Mouse (Mus musculus): ENCODE data around the gene Sspo.

Sspo gene

DNA sequence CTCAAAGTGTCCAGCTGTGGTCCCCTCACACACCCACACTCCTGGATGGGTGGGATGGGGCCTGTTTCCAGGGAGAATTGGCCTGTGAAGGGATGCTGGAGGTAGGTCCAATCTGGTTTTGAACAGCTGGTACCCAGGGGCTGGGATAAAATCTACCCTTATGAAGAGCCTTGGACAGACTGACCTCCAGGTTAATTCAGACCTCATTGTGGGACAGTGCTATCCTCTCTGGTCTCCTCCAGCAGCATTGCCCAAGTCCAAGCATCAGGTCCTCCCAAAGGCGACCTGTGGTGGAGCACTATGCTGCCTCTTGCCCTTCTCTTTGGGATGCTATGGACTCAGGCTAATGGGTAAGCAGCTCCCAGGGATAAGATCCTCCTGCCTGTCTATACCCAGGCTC, at the start of gene Sspo:
Gene Sspo, plus strand, starts transcription at position 301 of the 400 bp plus-strand sequence.
- no peak for DNase-seq (ENCODE audit: low read depth in 1 of 2, low spot score in 2 of 2)

DNA sequence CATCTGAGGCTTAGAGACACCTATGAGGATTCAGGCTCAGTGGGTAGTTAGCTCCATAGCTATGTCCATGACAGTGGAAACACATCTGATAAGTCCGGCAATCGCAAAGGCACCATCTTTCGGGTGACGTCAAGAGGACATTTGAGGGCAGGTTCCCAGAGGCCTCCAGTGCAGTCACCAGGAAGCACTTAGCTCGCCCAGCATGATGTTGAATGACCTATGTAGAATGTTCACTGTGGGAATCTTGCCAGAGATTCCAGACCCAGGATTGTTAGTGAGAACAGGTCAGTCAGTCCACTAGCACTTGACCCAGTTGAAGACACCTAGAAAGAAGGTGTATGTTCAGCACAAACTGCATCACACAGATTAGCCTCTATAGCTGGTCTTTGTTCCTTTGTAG, 48.1 kb upstream of the Sspo start:
- no peak for DNase-seq (ENCODE audit: low read depth in 1 of 2, low spot score in 2 of 2)

DNA sequence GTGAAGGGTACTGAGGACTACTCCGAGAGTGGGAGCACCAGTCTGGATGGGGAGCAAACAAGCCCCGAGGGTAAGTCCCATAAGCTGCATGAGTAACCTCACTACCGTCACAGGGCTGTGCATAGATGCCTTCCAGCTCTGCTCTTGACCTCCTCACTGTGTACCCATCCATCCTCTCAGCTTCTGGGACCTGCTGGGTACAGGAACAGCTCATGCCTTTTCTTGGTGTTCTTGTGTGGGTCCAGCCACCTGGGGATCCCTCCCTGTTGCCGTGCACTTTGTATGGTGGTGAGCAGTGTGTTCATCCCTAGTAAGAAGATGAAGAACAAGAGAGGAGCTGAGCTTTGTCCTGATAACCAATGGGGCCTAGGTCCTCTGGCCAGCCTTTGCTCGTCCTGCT, 44.0 kb upstream of the Sspo start:
- no peak for DNase-seq (ENCODE audit: low read depth in 1 of 2, low spot score in 2 of 2)

DNA sequence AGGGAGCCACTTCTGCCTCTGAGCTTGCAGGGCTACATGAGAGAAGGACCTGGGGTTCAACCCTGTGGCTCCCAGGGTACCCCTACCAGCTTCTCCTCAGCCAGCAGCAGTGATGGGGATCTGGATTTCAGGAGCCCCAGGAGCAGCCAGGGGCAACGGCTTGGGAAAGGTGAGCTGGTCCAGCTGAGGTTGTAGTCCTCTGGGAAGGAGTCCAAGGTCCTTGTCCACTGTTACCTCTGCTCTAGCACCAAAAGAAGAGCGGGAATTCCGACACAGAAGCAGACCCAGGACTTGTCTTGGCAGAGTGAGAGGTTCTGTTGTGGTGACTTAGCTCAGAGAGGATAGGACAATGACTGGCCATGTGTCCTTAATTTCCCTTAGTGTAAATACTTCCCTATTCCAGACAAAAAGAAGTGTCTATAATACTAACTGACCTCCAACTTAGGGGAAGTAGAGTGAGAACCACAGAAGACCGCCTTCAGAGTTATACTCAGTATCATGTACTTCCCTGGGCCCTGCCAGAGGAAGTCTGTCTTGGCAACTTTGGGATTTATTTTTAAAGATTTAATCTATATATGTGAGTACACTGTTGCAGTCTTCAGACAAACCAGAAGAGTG, 38.2 kb upstream of the Sspo start:
- no peak for DNase-seq (ENCODE audit: low read depth in 1 of 2, low spot score in 2 of 2)

DNA sequence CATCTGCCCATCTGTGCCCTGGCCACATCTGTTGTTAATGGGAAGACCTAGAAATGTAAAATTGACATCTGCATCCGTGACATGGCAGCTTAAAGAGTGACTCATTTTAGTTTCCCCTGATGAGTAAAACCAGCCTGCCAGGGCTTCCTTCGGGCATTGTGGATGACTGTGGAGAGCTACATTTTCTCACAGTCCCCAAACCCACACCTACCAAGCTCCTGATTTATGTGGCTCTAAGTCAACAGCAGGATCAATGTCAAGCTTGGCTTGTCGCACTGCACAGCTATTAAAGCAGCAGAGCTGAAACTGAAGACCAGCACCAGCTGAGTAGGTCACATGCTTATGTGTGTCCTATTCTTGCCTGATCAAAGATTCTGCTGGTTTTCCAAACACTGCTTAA, 37.5 kb upstream of the Sspo start:
- no peak for DNase-seq (ENCODE audit: low read depth in 1 of 2, low spot score in 2 of 2)

DNA sequence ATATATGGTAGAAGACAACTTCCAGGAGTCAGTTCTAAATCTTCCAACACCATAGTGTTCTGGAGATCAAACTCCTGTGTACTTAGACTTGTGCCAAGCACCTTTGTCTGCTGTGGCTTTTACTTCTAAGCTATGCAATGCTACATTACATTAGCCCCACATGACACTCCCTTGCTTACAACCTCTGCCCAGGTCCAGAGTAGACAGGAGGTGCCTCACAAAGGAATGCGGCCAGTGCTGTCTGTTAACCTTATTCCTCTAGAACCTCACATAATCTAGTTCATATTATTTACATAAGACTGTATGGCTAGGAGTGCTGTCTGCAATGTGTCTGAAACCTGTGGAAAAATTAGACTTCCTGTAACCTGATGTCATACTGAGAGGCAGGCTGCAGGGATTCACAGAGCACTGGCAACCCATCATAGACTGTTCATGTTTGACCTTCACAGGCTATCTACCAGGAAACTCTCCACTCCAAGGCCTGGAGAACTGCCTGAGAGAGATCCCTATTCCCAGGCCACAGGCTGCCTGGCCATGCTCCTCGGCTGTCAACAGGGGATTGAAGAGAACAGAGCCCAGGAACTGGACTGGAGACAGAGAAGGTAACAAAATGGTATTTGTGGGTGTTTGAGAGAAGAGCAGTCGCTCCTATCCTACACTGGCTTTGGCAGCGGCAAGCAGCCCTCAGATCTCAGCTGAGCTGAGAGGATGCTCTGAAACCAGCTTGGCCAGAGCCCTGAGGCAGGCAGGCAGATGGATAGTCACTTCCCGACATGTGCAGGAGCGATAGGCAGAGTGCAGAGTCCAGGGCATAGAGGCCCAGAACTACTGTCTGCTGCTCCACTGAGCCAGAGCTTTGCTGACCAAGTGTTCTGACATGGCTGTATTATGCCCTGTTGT, 36.6 kb upstream of the Sspo start:
- no peak for DNase-seq (ENCODE audit: low read depth in 1 of 2, low spot score in 2 of 2)

DNA sequence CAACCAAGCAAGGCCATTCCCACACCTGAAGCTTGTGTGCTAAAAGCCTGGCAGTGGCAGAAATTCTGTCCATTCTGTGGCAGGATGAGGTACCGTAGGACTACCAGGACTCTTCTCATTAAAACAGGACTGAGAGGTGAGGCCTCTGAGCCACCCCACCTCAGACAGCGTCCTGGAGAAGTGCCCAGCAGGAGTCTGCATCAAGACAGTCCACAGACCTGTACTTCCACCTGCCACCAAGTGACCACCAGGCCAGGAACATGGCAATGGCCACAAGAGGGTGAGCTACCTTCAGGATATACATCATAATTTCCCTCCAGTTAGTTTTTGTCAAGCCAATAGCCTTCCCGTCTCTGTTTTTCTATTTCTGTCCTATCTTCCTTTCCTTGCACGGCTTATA, 35.9 kb upstream of the Sspo start:
- DNase-seq (ENCODE audit: low read depth in 1 of 2, low spot score in 2 of 2), result no peak

DNA sequence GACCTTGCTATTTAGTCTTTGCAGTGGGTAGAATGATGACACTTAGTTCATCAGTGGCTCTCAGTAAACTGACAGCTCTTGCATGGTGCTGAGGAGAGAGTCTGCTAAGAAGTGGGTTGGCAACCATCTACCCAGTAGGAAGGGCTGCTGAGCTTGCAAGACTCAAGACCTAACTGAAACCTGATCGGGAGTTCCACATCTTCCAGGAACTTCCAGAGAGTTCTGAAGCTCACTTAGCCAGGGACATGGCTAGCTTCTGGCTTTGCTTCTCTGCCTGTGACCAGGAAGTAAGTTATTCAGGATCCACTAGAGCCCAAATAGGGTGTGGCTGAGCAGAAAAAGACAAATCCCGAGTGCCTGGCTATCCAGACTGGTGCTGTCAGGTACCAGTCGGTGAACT, 35.4 kb upstream of the Sspo start:
- DNase-seq (ENCODE audit: low read depth in 1 of 2, low spot score in 2 of 2), result no peak

DNA sequence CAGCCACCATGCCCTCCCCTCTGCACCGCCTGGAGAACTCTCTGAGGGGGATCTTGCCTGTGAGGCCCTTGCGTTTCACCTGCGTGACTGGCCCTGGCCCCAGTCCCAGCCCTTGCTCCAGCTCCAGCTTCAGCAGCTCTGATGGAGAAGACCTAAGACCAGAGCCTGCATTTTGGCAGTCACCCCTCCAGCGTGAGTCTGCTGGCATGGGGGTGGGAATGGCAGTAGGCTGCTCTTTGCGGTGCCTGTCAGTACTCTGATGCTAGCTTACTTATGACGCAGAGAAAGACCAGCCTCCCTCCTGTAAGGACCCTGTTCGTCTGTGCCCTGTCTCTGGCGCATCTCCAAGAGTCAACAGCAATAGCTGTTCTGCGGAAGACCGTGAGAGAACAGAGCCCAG, 34.9 kb upstream of the Sspo start:
- DNase-seq (ENCODE audit: low read depth in 1 of 2, low spot score in 2 of 2), result no peak

DNA sequence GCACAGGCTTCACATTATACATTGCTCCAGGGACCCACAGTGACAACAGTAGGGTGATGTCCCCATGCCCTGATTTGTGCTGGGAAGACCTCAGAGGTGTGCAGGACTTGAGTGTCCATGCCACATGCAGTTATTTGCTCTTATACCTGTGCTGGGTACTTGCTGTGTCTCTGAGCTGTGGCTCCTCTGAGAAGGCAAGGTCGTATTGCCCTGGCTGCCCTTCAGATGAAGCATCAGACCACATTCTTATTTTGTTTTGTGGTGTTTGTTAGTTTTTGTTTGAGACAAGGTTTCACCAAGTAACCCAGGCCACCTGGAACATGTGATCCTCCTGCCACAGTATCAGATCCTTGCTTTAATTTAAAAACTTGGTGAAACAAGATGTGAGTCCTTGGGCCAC, 33.1 kb upstream of the Sspo start:
- DNase-seq (ENCODE audit: low read depth in 1 of 2, low spot score in 2 of 2), result no peak

DNA sequence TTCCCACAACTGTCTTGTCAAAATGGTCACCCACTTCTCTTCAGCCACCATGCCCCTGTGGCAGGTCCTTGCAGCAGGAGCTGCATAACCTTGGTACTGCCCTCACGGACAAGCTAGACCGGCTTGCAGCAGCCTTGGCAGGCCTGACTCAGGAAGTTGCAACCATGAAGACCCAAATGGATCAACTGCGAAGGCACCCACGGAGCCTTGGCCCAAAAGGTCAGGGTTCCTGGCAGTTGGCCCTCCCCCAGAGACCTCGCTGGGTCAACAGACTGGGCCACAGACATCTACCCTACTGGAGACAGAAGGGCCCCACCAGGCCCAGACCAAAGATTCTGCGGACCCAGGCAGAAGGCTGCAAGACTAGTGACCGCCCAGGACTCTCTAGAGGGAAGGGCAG, 32.4 kb upstream of the Sspo start:
- DNase-seq (ENCODE audit: low read depth in 1 of 2, low spot score in 2 of 2), result no peak

DNA sequence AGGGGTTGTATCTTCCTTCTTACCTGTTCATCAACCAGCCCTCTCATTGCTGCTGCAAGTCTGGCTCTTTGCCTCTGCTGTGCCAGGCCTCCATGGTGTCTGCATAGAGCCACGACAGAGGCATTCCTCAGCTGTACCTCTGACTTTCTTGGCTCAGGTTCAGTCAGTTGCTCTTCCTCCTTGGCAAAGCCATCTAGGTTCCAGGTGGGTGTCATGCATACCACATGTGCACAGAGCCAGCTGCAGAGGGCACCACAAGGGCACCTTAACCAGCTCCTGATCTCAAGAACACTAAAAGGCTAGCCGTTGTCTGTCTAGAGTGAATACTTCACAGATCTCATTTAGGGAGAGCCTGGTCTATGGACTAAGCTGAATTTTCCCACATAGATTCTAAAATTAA, 31.5 kb upstream of the Sspo start:
- no peak for DNase-seq (ENCODE audit: low read depth in 1 of 2, low spot score in 2 of 2)

DNA sequence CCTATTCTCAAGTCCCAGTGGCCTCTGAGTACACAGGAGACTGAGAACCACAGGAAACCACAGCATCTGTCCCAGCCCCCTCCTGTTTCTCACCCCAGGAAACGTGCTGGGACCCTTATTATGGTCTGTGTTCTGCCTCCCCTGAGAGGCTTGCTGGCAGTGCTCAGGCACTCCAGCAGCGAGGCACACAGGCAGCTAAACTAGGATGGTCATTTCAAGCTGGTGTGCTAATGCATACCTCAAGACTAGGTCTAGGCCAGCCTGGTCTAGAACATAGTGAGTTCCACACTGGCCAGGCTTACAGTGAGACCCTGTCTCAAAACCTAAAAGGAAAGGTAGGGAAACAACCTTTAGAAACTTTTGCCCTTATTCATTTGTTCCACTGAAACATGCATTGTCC, 27.4 kb upstream of the Sspo start:
- DNase-seq (ENCODE audit: low read depth in 1 of 2, low spot score in 2 of 2), result no peak

DNA sequence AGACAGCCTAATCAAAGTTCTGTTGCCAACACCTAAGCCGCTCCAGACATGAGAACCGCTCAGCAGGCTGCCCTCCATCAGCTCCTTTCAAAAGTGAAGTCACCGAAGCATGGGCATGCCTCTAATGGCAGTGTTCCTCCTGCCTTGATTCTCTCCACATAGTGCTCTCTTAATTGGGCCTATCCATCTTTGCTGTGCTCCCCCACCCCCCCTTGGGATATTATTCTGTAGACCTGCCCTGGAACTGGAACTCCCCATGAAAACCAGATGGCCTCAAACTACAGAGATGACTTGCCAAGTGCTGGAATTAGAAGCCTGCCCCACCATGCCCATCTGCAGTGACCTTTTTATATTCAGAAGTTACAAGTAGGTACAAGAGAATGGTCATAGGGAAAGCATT, 24.7 kb upstream of the Sspo start:
- DNase-seq (ENCODE audit: low read depth in 1 of 2, low spot score in 2 of 2), result no peak

DNA sequence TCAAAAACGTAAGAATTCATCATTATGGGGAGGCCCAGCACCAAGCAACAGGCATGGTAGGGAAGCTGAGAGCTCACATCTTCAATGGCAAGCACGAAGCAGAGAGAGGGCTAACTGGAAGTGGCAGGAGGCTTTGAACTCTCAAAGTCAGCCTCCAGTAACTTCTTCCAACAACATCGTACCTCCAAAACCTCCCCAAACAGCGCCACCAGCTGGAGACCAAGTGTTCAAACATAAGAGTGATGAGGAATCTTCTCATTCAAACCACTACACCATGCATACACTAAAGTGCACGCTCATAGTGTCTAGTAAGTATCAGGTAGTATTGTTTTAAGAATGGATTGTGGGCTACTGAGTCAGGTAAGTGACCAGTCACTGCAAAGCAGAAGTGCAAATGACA, 24.0 kb upstream of the Sspo start:
- no peak for DNase-seq (ENCODE audit: low read depth in 1 of 2, low spot score in 2 of 2)

DNA sequence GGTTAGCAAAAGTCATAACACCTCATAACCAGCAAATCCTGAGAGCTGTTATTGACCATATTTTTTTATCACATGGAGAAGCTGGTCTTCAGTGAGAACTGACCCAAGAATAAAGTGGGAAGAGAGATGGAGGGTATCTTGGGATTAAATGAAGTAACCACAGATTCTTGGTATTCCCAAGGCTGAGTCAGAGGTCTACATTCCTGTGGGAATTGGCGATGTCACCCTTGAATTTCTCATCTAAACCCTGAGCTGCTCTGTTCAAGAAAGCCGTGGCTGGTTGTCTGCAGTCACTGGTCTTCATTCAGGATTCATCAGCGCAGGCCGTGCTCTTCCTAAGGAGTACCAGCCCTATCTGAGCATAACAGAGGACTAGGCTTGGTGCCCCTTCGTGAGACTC, 21.1 kb upstream of the Sspo start:
- DNase-seq (ENCODE audit: low read depth in 1 of 2, low spot score in 2 of 2), result no peak

DNA sequence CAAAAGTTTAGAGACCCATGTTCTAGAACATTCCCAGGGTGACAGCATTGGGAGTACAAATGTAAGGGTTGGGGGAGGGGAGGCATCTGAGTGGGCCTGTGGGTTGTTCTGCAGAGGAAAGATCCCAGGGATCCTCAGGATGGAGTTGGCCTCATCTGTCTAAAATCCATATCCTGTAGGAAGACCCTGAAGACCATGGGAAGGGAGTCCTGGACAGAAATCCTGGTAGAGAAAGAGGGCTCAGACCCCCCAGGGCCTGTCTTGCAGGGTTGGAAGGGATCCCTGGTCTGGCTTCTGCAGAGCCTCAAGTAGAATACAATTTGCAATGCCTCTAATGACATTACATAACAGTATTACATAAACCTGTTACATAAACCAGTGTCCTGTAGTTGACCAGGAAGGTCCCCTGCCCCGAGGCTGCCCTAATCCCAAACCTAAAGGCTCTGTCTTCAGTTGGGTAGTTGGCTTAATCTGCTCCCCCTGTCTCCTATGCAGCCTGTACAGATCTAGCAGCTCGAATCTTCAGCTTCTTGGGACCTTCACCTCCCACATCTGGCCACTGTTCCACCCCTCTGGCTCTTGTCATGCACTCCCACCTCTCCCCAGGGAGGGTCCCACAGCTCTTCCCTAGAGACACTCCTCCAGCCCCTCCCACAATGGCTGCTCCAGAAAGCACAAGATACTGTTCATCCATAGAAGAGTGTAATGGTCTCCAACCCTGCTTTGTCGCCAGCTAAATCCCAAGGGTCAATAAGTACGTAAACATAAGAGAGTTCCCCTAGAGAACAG, 19.1 kb upstream of the Sspo start:
- DNase-seq (ENCODE audit: low read depth in 1 of 2, low spot score in 2 of 2), result no peak

DNA sequence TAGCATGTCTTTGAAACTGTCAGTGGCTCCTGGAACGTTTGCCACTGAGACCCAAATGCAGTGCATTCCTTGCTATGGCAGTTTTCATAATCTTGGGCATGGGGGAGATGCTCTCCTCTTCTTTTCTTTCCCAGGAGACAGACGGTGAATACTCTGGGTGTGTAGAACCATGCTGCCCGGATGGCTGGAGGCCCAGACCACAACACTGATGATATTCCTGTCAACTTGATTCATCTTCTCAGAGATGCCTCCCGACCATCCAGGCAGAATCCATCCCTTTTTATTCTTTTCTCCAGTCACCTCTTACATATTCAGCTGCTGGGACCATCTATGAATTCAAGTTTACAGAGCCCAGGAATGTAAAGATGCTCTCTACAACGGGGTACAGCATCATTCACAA, 17.3 kb upstream of the Sspo start:
- DNase-seq (ENCODE audit: low read depth in 1 of 2, low spot score in 2 of 2), result no peak

DNA sequence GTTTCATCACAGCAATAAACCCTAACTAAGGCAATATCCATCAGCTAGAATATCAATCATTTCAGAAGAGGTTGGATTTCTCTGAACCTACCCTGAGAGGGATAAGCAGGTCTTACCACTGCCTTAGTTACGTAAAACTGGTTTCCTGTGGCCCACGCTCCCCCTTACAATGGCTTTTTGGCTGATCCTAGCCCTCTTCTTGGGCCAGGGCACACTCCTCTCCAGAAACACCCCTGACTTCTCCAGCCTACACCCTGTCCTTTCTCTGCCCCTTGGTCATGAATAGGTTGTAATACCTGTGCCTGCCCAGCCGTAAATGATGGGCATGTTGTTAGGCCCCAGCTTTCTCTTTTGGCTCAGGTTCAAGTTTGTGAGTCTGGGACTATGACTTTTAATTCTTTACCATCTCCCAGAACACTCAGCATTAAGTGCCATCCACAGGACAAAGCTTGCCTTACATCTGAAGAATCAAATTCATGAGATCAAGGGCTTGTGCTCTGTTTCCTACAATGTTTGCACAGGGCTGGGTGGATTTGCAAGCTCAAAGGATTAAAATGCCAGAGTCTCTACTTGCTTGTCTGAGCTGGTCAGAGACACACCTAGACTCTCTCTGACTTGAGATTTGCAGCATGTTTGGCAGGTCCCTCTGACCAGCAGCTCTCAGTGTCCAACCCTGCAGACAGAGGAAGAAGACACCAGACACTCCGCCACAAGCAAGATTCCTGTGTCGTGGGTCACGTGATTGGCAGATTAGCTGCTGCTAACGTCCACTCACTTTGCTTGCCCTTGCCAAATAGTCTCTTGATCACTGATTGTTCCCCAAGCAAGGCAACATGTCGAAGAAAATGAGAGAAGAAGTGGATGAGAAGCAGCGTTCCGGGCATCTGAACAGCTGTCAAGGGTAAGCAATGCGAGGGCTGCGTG, 14.9 kb upstream of the Sspo start:
- no peak for DNase-seq (ENCODE audit: low read depth in 1 of 2, low spot score in 2 of 2)

DNA sequence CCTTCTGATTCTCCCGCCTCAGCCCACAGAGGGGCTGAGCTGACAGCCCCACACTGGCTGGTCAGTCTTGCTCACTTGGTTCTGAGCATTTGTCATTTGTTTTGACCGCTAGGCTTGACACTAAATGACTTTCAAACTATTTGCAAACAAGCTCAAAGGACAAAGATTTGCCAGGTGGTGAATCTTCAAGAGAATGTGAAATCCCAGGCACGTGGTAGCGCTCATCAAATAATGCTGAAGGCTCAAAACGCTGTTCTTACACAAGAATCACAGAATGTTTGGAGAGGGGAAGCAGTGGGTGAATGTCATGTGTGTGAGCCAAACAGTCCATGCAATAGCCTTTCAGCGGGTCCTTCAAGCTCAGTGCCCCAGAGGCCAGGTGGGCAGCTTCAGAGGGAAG, 13.4 kb upstream of the Sspo start:
- no peak for DNase-seq (ENCODE audit: low read depth in 1 of 2, low spot score in 2 of 2)

DNA sequence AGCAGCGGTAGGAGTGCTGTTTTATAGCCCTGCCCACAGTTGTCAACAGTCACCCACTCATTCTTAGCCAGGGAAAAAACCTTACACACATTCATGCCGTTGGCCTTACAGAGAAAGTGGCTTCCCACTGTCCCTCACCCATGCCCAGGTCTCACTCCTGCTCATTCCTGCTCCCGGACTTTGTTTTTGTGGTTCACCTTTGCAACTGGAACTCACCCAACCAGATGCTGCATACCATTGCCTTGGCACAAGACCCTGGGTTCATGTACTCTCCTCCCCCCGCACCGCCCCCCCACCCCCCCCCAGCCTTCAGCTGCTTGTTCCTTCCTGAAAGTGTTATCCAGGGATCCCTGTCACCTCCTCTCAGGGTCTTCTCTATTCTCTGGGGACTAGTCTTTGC, 12.9 kb upstream of the Sspo start:
- DNase-seq (ENCODE audit: low read depth in 1 of 2, low spot score in 2 of 2), result no peak
